Mouse (Mus musculus) heart, adult 2 months (tissue): ENCODE data around the gene Cd44. TPM values are rescaled to one million over a fixed set of nuclear protein-coding genes. Genes with fewer than 3 reads are reported as not detected.

Source experiments
- DNase-seq, 2 experiments: peaks; one replicate each; pipeline ENCODE4 v3.0.0; 2021
- H3K27ac ChIP-seq: fragments of 200-600 bp; 2 replicates; pipeline ENCODE4 v1.8.1; 2022
- H3K27me3 ChIP-seq: fragments of 200-500 bp; 2 replicates; pipeline ENCODE4 v1.6.1; 2012; ENCODE audit warnings: mild to moderate bottlenecking, low read length, inconsistent platforms, mixed read lengths; ENCODE audit not compliant: control insufficient read depth, insufficient read depth
- H3K36me3 ChIP-seq: fragments of 200-500 bp; 2 replicates; pipeline ENCODE4 v1.6.1; 2012; ENCODE audit warnings: low read length, inconsistent platforms; ENCODE audit not compliant: control insufficient read depth, insufficient read depth
- H3K4me1 ChIP-seq: fragments of 200-500 bp; 2 replicates; pipeline ENCODE4 v1.6.1; 2011; ENCODE audit warnings: low read length; ENCODE audit not compliant: control insufficient read depth, insufficient read depth
- H3K4me3 ChIP-seq: fragments of 200-600 bp; 2 replicates; pipeline ENCODE4 v1.8.1; 2022
- H3K79me2 ChIP-seq: fragments of 200-500 bp; replicated peaks from 2 replicates; pipeline ENCODE4 v1.6.1; 2012; ENCODE audit warnings: mild to moderate bottlenecking, inconsistent platforms, low read length, moderate library complexity, mixed read lengths; ENCODE audit not compliant: control insufficient read depth, insufficient read depth
- H3K9ac ChIP-seq: fragments of 200-500 bp; 2 replicates; pipeline ENCODE4 v1.6.1; 2012; ENCODE audit warnings: low read depth, mild to moderate bottlenecking, control low read depth, inconsistent platforms, low read length, mixed read lengths
- CTCF ChIP-seq: fragments of 200-600 bp; IDR thresholded peaks from 2 replicates; pipeline ENCODE4 v1.8.1; 2022; ENCODE audit warnings: antibody characterized with exemption, mild to moderate bottlenecking, moderate library complexity
- EP300 ChIP-seq: fragments of 200-500 bp; IDR thresholded peaks from 2 replicates; pipeline ENCODE4 v1.6.1; 2011; ENCODE audit warnings: low read depth, low read length, control low read depth; ENCODE audit not compliant: insufficient read depth
- POLR2A ChIP-seq: fragments of 200-500 bp; IDR thresholded peaks from 2 replicates; pipeline ENCODE4 v1.6.1; 2011; ENCODE audit warnings: mild to moderate bottlenecking, low read depth, low read length, control low read depth; ENCODE audit not compliant: insufficient read depth
- WGBS: fragments of 180-500 bp; shearing (Covaris S2); methylation state at CpG from one replicate; pipeline ENCODE4 v1.1.7; 2018; 5-methylcytosine and 5-hydroxymethylcytosine counted together
- intact Hi-C: fragments of 180-260 bp; cut with DNase I; formaldehyde crosslinking; loops from one replicate; pipeline ENCODE4 v1.15.1; 2025
- polyA plus RNA-seq: library from polyadenylated mRNA; depleted of rRNA; stranded (reverse); fragments of >200 nt; gene quantifications from 2 replicates; pipeline ENCODE4 v1.2.3, GENCODE M21; 2012
- total RNA-seq, 2 experiments: library from RNA; stranded (reverse); gene quantifications; 2 replicates each; pipeline ENCODE4 v1.2.3; 2021

The Cd44 gene
- total and polyA plus RNA-seq, 3 experiments: 8.4 to 10.8 (median 9.1) TPM

DNA sequence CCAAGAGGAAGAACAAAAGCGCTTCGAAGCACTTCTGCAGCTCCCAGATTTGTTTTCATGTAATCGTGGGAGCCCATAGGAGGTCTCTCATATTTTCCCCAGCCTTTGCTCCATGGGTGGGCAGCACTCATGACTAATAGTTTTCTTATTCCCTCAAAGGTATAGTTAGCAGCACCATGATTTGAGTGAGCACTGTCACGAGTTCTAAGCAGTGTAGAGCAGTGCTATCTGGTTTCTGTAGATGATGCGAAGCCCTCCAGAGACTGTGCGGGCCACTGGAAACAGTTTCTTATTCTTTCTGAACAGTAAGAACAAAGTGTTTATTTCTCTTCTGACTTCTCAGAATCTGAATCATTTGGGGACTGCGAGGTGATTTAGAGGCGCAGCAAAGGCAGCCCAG, 80.7 kb downstream of the Cd44 start:
- Histone ChIP-seq H3K27me3 (no peaks in the 10 kb centered on the region), H3K4me3 (no peak overlapping the region), H3K79me2 (no peaks in the 10 kb centered on the region), H3K4me1 (no peaks in the 10 kb centered on the region), H3K9ac (no peak overlapping the region), H3K36me3 (no peaks in the 10 kb centered on the region), H3K27ac (no peak overlapping the region)
- TF ChIP-seq CTCF (no peak), EP300 (no peak), POLR2A (no peak)
- no peak for DNase-seq
- intact Hi-C loops: no loop called here
- 78% methylated on average over 8 of the region's 8 CpGs for WGBS

DNA sequence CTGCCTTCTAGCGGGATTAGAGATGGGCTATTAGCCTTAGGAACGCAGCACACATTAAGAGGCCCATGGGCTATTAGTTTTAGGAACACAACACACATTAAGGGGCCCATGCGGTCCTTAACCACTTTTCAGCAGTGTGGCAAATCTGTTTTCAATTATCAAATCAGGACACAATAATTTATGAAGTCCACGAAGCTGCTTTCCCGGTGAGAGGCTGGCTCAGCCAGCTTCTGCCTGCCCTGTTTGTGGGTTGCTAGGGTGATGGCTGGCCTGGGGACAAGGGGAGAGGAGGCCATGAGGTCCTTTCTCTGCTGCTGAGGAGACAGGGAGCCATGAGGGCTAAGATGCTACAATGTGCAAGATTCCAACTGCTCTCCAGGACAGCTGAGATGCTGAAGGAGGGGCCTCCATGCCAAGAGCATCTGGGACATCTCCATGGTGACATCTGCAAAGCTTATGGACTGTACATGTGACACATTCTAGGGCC, 81.2 kb downstream of the Cd44 start:
- H3K9ac ChIP-seq: no peak overlapping the region
- no peak overlapping the region for H3K27ac ChIP-seq
- intact Hi-C loops: no loop called here
- H3K4me1 ChIP-seq: no peaks in the 10 kb centered on the region
- no peaks in the 10 kb centered on the region for H3K79me2 ChIP-seq
- peak in 1 of 2 experiments; percentile 8 for DNase-seq
- no peaks in the 10 kb centered on the region for H3K27me3 ChIP-seq
- no peak for TF ChIP-seq CTCF
- TF ChIP-seq POLR2A: no peak
- TF ChIP-seq EP300: no peak
- 75% methylated on average over 5 of the region's 5 CpGs for WGBS
- H3K4me3 ChIP-seq: no peak overlapping the region
- no peaks in the 10 kb centered on the region for H3K36me3 ChIP-seq

DNA sequence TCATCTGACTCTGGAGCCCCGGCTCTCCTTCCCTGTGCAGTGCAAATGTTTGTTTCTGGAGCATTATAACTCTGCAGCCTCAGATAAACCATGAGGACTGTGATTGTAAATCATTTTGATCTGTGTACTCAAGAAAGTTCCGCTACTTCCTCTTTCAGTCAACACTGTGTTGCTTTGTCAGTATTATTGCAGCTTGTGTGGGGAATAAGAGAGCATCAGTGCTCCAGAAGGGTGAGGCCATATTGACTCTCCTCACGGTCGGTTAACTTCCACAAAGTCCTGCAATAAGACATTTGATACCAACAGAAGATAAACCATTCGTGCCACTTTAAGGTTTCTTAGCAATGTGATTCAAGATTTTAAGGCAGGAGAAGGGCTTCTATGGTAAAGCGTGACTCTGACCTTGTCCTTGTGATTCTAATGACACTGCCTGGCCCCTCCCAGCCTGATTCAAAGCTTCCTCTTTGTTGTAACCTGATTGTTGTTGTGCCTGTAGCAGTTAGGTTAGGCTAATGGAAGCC, 86.1 kb downstream of the Cd44 start:
- no peaks in the 10 kb centered on the region for H3K27me3 ChIP-seq

DNA sequence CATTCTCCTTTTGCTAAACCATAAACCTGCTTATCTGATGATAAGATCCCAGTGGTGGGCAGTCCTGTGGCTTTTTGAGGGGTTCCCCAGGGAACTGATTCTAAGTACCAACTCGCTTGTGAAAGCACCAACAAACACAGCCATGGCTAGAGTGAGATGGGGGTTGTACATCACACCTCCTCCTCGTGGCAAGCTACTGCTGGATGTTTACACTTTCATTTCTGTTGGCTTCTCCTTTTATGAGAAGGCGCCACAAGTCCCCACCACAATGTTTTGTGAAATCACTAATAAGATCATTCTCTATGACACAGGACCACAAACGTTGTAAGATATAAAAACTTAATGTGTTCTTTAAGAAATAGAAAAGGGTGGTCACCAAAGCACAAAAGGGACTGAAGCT, 88.7 kb downstream of the Cd44 start:
- H3K27me3 ChIP-seq: no peaks in the 10 kb centered on the region
- TF ChIP-seq EP300 (no peak), POLR2A (no peak), CTCF (no peak)
- H3K4me3 ChIP-seq: no peak overlapping the region
- H3K79me2 ChIP-seq: no peaks in the 10 kb centered on the region
- no peak overlapping the region for H3K9ac ChIP-seq
- H3K36me3 ChIP-seq: no peaks in the 10 kb centered on the region
- no peak overlapping the region for H3K27ac ChIP-seq
- H3K4me1 ChIP-seq: no peaks in the 10 kb centered on the region
- intact Hi-C loops: no loop called here
- WGBS: 80% methylated on average over 4 of the region's 4 CpGs
- DNase-seq: no peak

More for the DNA sequence above, 86.1 kb downstream of the Cd44 start:
- Histone ChIP-seq H3K9ac (no peak overlapping the region), H3K4me3 (no peak overlapping the region), H3K4me1 (no peaks in the 10 kb centered on the region), H3K79me2 (no peaks in the 10 kb centered on the region), H3K27ac (no peak overlapping the region), H3K36me3 (no peaks in the 10 kb centered on the region)
- intact Hi-C loops: no loop called here
- DNase-seq: peak in 1 of 2 experiments; percentile 21
- TF ChIP-seq POLR2A (no peak), EP300 (no peak), CTCF (no peak)
- 73% methylated on average over 6 of the region's 6 CpGs for WGBS

DNA sequence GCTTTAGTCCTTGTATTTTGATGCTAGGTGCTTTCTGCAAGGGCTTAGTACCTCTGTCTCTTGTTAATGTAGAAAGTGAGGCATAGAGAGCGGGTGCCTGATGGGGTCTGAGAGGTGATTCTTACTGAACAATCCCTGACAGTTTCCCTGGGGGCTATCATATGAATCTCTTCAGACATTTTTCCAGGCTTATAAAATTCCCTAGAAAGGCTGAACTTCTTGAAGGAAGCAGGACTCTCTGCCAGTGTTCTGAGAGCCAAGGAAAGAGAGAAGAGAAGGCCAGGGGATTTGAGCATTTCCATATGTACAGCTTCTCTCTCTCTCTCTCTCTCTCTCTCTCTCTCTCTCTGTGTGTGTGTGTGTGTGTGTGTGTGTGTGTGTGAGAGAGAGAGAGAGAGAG, 92.0 kb downstream of the Cd44 start:
- 86% methylated on average over 1 of the region's 1 CpGs for WGBS
- no peaks in the 10 kb centered on the region for H3K27me3 ChIP-seq
- TF ChIP-seq POLR2A: no peak
- no peak for TF ChIP-seq CTCF
- no peak for TF ChIP-seq EP300
- no peaks in the 10 kb centered on the region for H3K36me3 ChIP-seq
- no peak overlapping the region for H3K4me3 ChIP-seq
- no peaks in the 10 kb centered on the region for H3K4me1 ChIP-seq
- H3K79me2 ChIP-seq: no peaks in the 10 kb centered on the region
- intact Hi-C loops: no loop called here
- H3K9ac ChIP-seq: no peak overlapping the region
- no peak overlapping the region for H3K27ac ChIP-seq
- DNase-seq: no peak

DNA sequence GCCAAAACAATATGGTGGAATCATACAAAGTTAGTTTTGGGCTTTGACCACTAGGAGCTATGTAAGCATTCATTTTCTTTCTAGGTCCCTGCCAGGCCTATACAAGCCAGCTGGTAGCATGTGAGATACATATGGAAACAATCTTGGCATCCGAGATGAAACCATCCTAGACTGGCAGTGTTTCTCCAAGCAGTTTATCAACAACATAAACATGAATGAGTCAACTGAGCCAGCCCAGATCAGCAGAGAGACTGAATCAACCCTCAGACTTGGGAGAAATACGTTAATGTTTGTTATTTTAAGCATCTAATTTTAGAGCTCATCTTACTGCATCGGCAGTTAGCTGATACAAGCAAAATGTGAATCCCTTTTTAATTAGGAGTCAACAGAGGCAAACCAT, 93.8 kb downstream of the Cd44 start:
- Histone ChIP-seq H3K79me2 (no peaks in the 10 kb centered on the region), H3K9ac (no peak overlapping the region), H3K27ac (no peak overlapping the region), H3K4me3 (no peak overlapping the region), H3K4me1 (no peaks in the 10 kb centered on the region), H3K36me3 (no peaks in the 10 kb centered on the region), H3K27me3 (no peaks in the 10 kb centered on the region)
- DNase-seq: no peak
- 49% methylated on average over 3 of the region's 3 CpGs for WGBS
- TF ChIP-seq POLR2A (no peak), CTCF (no peak), EP300 (no peak)
- intact Hi-C loops: no loop called here
